Mouse (Mus musculus) adrenal gland, adult 2 months (tissue): Measurements from ENCODE around the gene Memo1. TPM values are rescaled to one million over a fixed set of nuclear protein-coding genes. Genes with fewer than 3 reads are reported as not detected.
"Not testable (repeated sequence)": the region's sequence is repeated elsewhere in the genome, so short reads cannot be mapped to it uniquely, and the experiment has no call there.

Source experiments
- DNase-seq: peaks from one replicate; pipeline ENCODE4 v3.0.0; 2021
- polyA plus RNA-seq: library from polyadenylated mRNA; depleted of rRNA; stranded (reverse); fragments of >200 nt; gene quantifications from 2 replicates; pipeline ENCODE4 v1.2.3, GENCODE M21; 2012
- total RNA-seq, 2 experiments: library from RNA; stranded (reverse); gene quantifications; 2 replicates each; pipeline ENCODE4 v1.2.3; 2021

Gene Memo1
- total and polyA plus RNA-seq, 3 experiments = 61.3 to 104 (median 100) TPM

DNA sequence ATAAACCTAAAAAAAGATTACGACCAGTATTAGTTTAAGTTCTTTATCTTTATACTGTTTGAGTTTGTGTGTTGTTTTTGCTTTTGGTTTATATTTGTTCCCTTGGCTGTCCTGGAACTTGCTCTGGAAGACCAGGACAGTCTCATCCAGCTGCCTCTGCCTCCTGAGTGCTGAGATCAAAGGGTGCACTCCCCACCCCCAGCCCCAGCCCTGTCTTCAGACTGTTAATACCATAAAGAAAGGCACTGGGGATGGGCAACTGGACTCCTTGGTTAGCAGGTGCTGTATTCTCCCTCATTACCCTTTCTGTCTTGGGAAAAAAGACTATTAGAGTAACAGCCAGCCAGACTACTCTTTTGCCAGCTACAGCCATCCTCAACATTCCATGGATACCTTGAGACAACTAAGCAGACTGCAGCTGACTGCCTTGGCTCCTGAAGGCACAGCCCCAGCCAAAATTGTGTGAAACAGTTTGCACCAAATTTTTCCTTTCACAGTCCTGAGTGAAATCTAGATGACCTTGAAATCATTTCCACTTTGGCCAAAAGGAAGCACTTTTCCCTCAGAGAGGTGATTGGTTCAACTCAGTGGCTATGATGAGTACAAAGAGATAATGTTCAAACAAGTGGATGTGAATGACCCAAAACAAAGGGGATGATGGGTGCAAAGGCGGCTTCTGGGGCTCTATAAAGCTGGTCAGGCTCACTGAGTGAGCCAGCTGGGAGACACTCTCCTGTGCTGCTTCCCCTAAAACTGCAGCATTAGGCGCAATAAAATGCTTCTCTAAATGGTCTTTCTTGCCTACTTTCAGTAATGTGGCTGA lies 30.8 kb downstream of the Memo1 start:
- DNase-seq = peak; percentile 31

DNA sequence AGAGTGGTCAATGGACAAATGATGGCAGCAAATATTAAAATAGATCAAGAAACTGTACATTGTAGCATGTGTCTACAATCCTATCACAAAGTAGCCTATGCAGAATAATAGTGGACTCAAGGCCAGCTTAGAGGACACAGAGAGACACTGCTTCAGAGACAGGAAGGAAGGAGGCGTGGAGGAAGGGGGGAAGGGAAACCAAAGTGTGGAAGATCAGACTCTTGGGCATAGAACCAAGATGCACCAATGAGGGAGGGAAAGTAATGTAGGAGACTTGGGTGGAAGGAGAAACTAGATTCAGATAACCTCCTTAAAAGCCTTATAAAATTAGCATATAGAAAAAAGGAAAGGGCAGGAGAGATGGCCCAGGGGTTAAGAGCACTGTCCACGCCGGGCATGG lies 32.9 kb downstream of the Memo1 start:
- DNase-seq = no peak

GRCm38 (mm10) chr17:74245284-74245683 lies 50.0 kb downstream of the Memo1 start:
- DNase-seq = peak; percentile 79

- DNase-seq = no peak
Observed at GRCm38 (mm10) chr17:74242788-74243187, 52.5 kb downstream of the Memo1 start.

DNA sequence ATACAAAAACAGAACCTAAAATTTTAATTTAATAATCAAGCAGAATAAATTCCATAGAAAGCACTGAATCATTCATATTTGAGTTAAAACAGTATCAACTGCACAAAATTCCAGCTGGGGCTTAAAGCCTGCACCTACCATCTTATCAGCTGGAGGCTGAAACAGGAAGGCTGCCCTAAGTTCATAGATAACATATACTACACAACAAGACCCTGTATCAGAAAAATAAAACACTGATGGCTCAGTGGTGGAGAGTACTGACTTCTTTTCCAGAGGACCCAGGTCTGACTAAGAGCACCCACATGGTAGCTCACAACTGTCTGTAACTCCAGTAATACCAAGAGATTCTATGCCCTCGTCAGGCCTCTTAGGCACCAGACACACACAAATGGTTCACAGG lies 55.0 kb downstream of the Memo1 start:
- DNase-seq = no peak

DNA sequence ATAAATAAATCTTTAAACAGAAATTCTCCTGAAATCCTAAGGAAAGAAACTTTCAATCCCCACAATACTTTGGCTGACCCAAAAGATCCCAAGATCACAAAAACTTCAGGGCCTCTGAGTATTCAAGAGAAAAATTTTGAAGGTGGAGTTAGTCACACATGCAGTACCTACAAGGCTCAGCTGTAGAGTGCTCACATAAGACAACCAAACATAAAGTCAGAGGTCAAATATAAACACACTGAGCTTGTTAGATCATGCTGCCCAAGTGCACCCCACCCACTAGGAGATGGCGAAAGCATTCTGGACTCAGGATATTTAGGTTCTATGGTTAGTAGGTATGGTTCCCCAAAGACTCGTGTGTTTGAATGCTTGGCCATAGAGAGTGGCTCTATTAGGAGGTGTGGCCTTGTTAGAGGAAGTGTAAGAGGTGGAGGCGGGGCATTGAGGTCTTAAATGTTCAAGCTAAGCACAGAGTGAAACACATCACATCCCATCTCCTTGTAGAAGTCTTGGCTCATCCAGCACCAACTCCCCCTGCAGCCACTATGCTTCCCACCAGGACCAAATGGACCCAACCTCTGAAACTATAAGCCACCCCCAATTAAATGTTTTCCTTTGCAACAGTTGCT lies 67.1 kb downstream of the Memo1 start:
- no peak for DNase-seq

- DNase-seq = no peak
Observed at GRCm38 (mm10) chr17:74217304-74217703, 78.0 kb downstream of the Memo1 start.

GRCm38 (mm10) chr17:74212831-74213524 lies 82.3 kb downstream of the Memo1 start:
- not testable (repeated sequence) for DNase-seq

- DNase-seq = no peak
Observed at GRCm38 (mm10) chr17:74209143-74209908, 86.0 kb downstream of the Memo1 start.

DNA sequence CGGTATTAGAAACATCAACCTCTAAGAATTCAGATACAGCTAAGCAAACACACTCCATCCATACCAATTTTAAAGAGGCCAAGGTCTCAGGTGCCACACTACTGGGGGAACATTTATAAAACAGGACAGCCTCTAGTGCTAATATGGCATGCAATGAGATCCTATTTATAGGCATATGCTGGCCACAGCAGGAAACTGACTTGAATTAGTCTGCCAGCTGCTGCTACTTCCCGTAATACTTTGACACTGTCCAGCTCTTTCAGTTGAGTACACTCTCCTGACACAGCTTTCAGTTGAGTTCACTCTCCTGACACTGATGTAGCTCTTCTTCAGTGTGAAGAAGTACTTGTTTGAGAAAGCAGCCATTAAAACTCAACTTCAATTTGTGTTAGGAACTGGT lies 99.4 kb downstream of the Memo1 start:
- no peak for DNase-seq

- DNase-seq = no peak
Observed at GRCm38 (mm10) chr17:74194755-74195154, 100.6 kb downstream of the Memo1 start.

- peak; percentile 60 for DNase-seq
Observed at GRCm38 (mm10) chr17:74193463-74193862, 101.9 kb downstream of the Memo1 start.

- DNase-seq = no peak
Observed at GRCm38 (mm10) chr17:74191446-74191845, 103.9 kb downstream of the Memo1 start.

DNA sequence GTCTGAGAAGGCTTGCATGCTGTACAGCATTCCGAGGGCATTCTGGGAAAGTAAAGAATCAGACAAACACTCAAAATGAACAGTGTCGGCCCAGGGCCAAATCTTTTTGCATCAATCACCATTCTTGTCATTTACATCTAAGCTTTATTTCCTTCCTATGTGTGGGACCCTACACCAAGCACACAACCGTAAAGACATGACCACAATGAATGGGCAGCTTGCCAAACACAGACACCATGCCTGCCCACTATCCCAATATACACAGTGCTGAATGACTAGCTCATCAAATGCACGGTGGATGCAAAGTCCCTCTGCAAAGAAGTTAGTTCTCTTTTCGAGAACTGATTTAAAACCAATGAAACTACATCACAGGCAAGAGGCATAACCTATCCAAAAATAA lies 109.1 kb downstream of the Memo1 start:
- no peak for DNase-seq

DNA sequence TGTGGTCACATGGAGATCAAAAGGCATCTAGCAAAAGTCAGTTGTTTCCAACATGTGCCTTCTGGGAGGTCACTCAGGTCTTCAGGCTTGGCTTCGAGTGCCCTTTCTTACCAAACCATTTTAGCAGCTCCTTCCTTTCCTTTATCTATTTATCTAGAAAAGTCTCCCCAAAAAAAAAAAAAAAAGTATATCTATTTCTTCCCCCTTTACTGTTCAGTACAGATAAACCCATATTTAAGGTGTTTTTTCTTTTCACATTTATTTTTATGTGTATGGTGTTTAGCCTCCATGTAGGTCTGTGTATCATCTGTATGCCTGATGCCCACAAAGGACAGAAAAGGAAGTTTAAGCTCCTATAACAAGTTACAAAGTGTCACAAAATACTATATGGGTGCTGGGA lies 110.6 kb downstream of the Memo1 start:
- DNase-seq = no peak

- DNase-seq = peak; percentile 70
Observed at GRCm38 (mm10) chr17:74180889-74181288, 114.4 kb downstream of the Memo1 start.

- DNase-seq = peak; percentile 53
Observed at GRCm38 (mm10) chr17:74179640-74180039, 115.7 kb downstream of the Memo1 start.

- DNase-seq = peak; percentile 88
Observed at GRCm38 (mm10) chr17:74173726-74174125, 121.6 kb downstream of the Memo1 start.

GRCm38 (mm10) chr17:74172834-74173233 lies 122.5 kb downstream of the Memo1 start:
- no peak for DNase-seq

DNA sequence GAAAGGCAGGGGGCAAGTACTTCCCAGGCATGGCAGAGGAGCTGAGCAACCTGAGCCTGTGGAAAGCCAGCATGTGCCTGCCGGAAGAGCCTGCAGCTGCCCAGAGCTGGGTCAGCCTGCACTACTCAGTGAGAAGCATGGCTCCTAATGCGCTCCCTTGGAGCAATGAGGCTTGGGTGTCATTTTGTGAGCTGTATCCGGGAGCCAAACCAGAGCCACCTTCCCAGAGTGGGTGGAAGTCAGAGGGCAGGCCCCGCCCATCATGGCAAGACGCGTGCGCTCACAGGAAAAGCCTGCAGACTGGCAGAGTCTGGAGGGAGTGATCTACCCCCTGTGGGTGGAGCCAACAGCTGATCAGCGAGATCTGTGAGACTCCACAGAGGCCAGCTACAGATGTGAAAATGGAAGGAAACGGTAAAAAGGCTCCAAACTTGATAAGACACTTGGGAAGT lies 135.9 kb downstream of the Memo1 start:
- peak; percentile 87 for DNase-seq

DNA sequence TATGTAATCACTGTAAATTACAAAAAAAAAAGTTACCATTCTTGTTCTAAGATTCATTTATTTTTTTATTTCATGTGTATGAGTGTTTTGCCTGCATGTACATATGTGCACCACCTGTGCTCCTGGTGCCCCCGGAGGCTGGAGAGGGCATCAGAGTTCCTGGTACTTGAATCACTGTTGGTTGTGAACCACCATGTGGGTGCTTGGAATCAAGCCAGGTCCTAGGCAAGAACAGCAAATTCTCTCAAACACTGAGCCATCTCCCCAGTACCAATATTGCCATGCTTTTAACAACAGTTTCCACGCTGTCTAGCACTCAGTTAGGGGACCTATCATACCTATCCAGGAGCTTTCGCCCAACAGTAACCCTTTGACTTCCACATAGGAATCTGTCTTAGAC lies 137.2 kb downstream of the Memo1 start:
- no peak for DNase-seq
